Mouse (Mus musculus) layer of hippocampus, adult 9-11 months (tissue): ENCODE measurements at regions not wholly inside any gene's neighbourhood (a gene's known extent, or its start where the extent isn't known, plus 50 kb on each side); places are given as distances from the start of the nearest gene placed in this dataset.

Experiments
- DNase-seq: peaks from one replicate; pipeline ENCODE4 v3.0.0; 2022

- no peak for DNase-seq
Observed at GRCm38 (mm10) chr12:68871259-68871658, 287.7 kb downstream of the Rps29 start.

GRCm38 (mm10) chr12:68862991-68863356 lies 296.0 kb downstream of the Rps29 start:
- DNase-seq: no peak

- DNase-seq: peak; percentile 14
Observed at GRCm38 (mm10) chr12:68862313-68862990, 296.5 kb downstream of the Rps29 start.

- no peak for DNase-seq
Observed at GRCm38 (mm10) chr12:68860332-68860731, 298.7 kb downstream of the Rps29 start.

GRCm38 (mm10) chr12:68849616-68850140 lies 309.3 kb downstream of the Rps29 start:
- no peak for DNase-seq

GRCm38 (mm10) chr12:68840815-68841214 lies 318.2 kb downstream of the Rps29 start:
- no peak for DNase-seq

- DNase-seq: no peak
Observed at GRCm38 (mm10) chr12:68840156-68840555, 318.8 kb downstream of the Rps29 start.

- no peak for DNase-seq
Observed at GRCm38 (mm10) chr12:68836023-68836422, 323.0 kb downstream of the Rps29 start.

GRCm38 (mm10) chr12:68833914-68834313 lies 325.1 kb downstream of the Rps29 start:
- DNase-seq: no peak

- DNase-seq: no peak
Observed at GRCm38 (mm10) chr12:68829404-68829803, 329.6 kb downstream of the Rps29 start.

GRCm38 (mm10) chr12:68827549-68828249 lies 331.3 kb downstream of the Rps29 start:
- DNase-seq: no peak

GRCm38 (mm10) chr12:68794396-68794795 lies 364.6 kb downstream of the Rps29 start:
- no peak for DNase-seq

GRCm38 (mm10) chr12:68783636-68784035 lies 375.4 kb downstream of the Rps29 start:
- no peak for DNase-seq

GRCm38 (mm10) chr12:68775503-68775902 lies 383.5 kb downstream of the Rps29 start:
- no peak for DNase-seq

GRCm38 (mm10) chr12:68774800-68775199 lies 384.2 kb downstream of the Rps29 start:
- no peak for DNase-seq

GRCm38 (mm10) chr12:68758263-68759020 lies 400.5 kb downstream of the Rps29 start:
- no peak for DNase-seq

- no peak for DNase-seq
Observed at GRCm38 (mm10) chr12:68728882-68729281, 430.1 kb downstream of the Rps29 start.

- peak; percentile 4 for DNase-seq
Observed at GRCm38 (mm10) chr12:68718946-68719345, 440.0 kb downstream of the Rps29 start.

GRCm38 (mm10) chr12:68694275-68695267 lies 464.4 kb downstream of the Rps29 start:
- DNase-seq: no peak

GRCm38 (mm10) chr12:68688262-68688661 lies 470.7 kb downstream of the Rps29 start:
- DNase-seq: no peak

- DNase-seq: no peak
Observed at GRCm38 (mm10) chr12:68683897-68684296, 475.1 kb downstream of the Rps29 start.

GRCm38 (mm10) chr12:68683176-68683575 lies 475.8 kb downstream of the Rps29 start:
- no peak for DNase-seq
